Mouse (Mus musculus): ENCODE measurements at regions not wholly inside any gene's neighbourhood (a gene's known extent, or its start where the extent isn't known, plus 50 kb on each side); places are given as distances from the start of the nearest gene placed in this dataset.

DNA sequence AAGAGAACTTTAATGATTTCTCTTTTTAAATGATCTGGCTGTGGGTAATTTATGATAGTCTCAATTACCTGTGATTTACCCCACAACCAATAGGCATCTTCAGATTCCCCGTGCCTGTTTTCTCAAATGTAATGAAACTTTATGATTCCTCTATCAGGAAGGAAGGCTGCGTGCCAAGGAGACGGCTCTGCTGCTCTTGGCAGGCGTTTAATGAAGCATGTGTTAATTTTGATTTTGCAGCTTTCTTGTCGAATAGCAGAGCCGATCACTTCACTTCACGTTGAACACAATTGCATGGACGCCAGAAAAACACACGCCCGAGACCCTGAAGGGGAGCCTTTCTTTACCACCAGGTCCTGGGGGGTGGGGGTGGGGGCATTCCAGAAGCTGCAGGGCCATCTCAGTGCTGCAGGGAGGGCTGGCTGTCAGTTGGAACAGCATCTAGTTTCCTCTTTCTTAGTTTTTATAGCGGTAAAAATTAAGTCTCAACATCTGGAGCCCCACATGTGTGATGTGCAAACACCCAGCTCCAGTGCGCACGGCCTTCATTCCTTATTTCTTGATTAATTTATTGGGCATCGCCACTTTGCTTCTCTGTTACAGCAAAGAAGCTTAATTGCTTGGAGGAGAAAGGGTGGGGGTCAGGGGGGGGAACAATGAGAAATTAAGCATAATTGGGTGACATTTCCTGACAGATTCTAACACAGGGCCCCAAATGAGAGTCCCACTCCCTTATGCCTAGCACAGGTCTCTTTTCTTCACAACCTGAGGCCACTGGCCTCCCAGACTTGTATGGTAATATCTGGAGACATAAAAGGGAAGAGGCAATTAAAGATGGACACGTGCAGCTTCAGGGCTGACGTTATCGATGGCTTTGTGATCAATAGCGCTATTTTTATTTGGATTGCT, 138.3 kb upstream of the Stx16 start:
- no peak for TF ChIP-seq POLR2A (IDR thresholded peaks at IDR 0.05; ENCODE audit: low read depth, low read length)
- TF ChIP-seq CTCF (conservative IDR thresholded peaks at IDR 0.05; ENCODE audit: insufficient read depth, insufficient read length, low read depth, low read length): no peak
